In genomic region chr1:59315057-59315807, GRCm38 (mm10) we compare ENCODE assay signal across 9 mouse cellular contexts. TPM values are rescaled to one million over a fixed set of nuclear protein-coding genes. Genes with fewer than 3 reads are reported as not detected.
A peak's percentile ranks its signal among the peaks of the same experiment; 100 is the strongest.
DNase-seq lines count a peak whose midpoint lies in the region; ATAC-seq and TF ChIP-seq lines count a peak whose summit lies in the region.
"Had no signal": no experiment of that assay in that cellular context is flagged by ENCODE, and none has a peak within 500 bp of the region (broad histone marks: within the 10 kb centered on the region; RNA-seq: fewer than 3 reads in every experiment).

No protein-coding gene starts in this region.

- no peak for DNase-seq in kidney, postnatal 25 days
- peak; percentile 68 for DNase-seq in hindbrain, embryonic 10.5 days (ENCODE audit: low spot score)
- peak; percentile 64 for DNase-seq in neural tube, embryonic 10.5 days (ENCODE audit: extremely low spot score, low spot score)
- no peak for DNase-seq in frontal cortex, postnatal 14 days (ENCODE audit: low spot score in 2 of 2)
- DNase-seq in urinary bladder, postnatal 4 days (ENCODE audit: low spot score in 2 of 2), result no peak
- no peak for DNase-seq in left cerebral cortex, postnatal 36 days (ENCODE audit: low spot score in 2 of 2)

- H3K27me3 ChIP-seq in kidney, embryonic 16.5 days (ENCODE audit: insufficient read depth, low read length), result no peaks in the 10 kb centered on the region
- peaks cover 38% of the 10 kb centered on the region for H3K27me3 ChIP-seq in hindbrain, embryonic 10.5 days (ENCODE audit: insufficient read depth, poor library complexity, severe bottlenecking)
- H3K27me3 ChIP-seq: stomach, embryonic 15.5 days had no signal

- no peaks in the 10 kb centered on the region for H3K9me3 ChIP-seq in kidney, embryonic 16.5 days (ENCODE audit: low read length)
- no peaks in the 10 kb centered on the region for H3K9me3 ChIP-seq in hindbrain, embryonic 10.5 days
- H3K9me3 ChIP-seq: stomach, embryonic 15.5 days had no signal

- peaks cover 30% of the 10 kb centered on the region for H3K4me1 ChIP-seq in kidney, embryonic 16.5 days (ENCODE audit: insufficient read depth, low read length)
- peaks cover 28% of the 10 kb centered on the region for H3K4me1 ChIP-seq in bone marrow macrophage, adult 2 months (ENCODE audit: control insufficient read depth, insufficient read depth, low read length)
- H3K4me1 ChIP-seq in hindbrain, embryonic 10.5 days (replicated peaks), result peaks cover 66% of the 10 kb centered on the region

- no peak for TF ChIP-seq POLR2A in bone marrow macrophage, adult 2 months (IDR thresholded peaks at IDR 0.05; ENCODE audit: borderline replicate concordance, low read depth, low read length)

- intact Hi-C loops in left cerebral cortex, postnatal 36 days (cut with DNase I), result loop anchor here (10.0 kb wide), 1 partner anchor 270 kb away; no protein-coding TSS in a partner anchor

- H3K36me3 ChIP-seq in kidney, embryonic 16.5 days (ENCODE audit: insufficient read depth, low read length), result no peaks in the 10 kb centered on the region
- H3K36me3 ChIP-seq in hindbrain, embryonic 10.5 days, result no peaks in the 10 kb centered on the region
- H3K36me3 ChIP-seq: stomach, embryonic 15.5 days had no signal

- no peak overlapping the region for H3K4me3 ChIP-seq in kidney, embryonic 16.5 days (ENCODE audit: low read length)
- H3K4me3 ChIP-seq in bone marrow macrophage, adult 2 months (ENCODE audit: insufficient read depth, low read length), result peak overlapping the region; percentile 34
- peak overlapping the region; percentile 6; the same call in 1 of the 2 replicates for H3K4me3 ChIP-seq in hindbrain, embryonic 10.5 days
- H3K4me3 ChIP-seq: stomach, embryonic 15.5 days had no signal

- H3K9ac ChIP-seq in kidney, embryonic 16.5 days (replicated peaks; ENCODE audit: low read length), result no peak overlapping the region; the same call in 1 of the 2 replicates
- H3K9ac ChIP-seq: stomach, embryonic 15.5 days had no signal

- no peak for TF ChIP-seq CTCF in bone marrow macrophage, adult 2 months (IDR thresholded peaks at IDR 0.05; ENCODE audit: low read depth, low read length)

- peak overlapping the region; percentile 42; the same call in 1 of the 2 replicates for H3K27ac ChIP-seq in kidney, embryonic 16.5 days (ENCODE audit: low read length)
- H3K27ac ChIP-seq in bone marrow macrophage, adult 2 months (ENCODE audit: insufficient read depth, low read depth, low read length), result peak overlapping the region; percentile 67
- H3K27ac ChIP-seq in hindbrain, embryonic 10.5 days, result peak overlapping the region; percentile 78

- no peak overlapping the region for H3K4me2 ChIP-seq in kidney, embryonic 16.5 days (replicated peaks; ENCODE audit: low read depth, low read length)

- peak; percentile 83 for ATAC-seq in kidney, embryonic 16.5 days (ENCODE audit: low FRiP score, low TSS enrichment)

- WGBS in kidney, embryonic 16.5 days, result 8% methylated on average over 5 of the region's 5 CpGs
- 7% methylated on average over 5 of the region's 5 CpGs for WGBS in hindbrain, embryonic 10.5 days

RNA-seq across cellular contexts. Expression of gene Cdk15, which starts 58.5 kb away (rescaled TPM):
- polyA plus RNA-seq in kidney, embryonic 16.5 days (2015; fragmentation: Nextera tagmentation; extraction: Ambion mirVana), result 0.76 and 1.4 TPM in 2 replicates
- 0.51 TPM in 1 of 2 replicates, not detected in the other for polyA plus RNA-seq in bone marrow macrophage, adult 2 months (2012; ENCODE audit: insufficient read depth, insufficient read length, missing spikeins)
- 1.3 and 1.7 TPM in 2 replicates for polyA plus RNA-seq in hindbrain, embryonic 10.5 days (2016; fragmentation: Nextera tagmentation; extraction: Ambion mirVana)
- total RNA-seq in left cerebral cortex, postnatal 36 days (2021), result 1 to 10 TPM in 1 of 2 experiments, under 1 TPM in 1; 0.35 to 1.1 TPM

Comparison
In these comparisons a context has a peak if more than half of its experiments do, and no peak if none do; other contexts are left out.
1. DNase-seq: peak in hindbrain, embryonic 10.5 days (single experiment) and neural tube, embryonic 10.5 days (single experiment); none in kidney, postnatal 25 days (0 of 2), frontal cortex, postnatal 14 days (0 of 2), urinary bladder, postnatal 4 days (0 of 2) and left cerebral cortex, postnatal 36 days (0 of 2).
2. Peak in every context shown above with its lines, with median percentiles within 50 percentile points of each other: H3K27ac ChIP-seq.